Mouse (Mus musculus): ENCODE data around the gene Nt5c2.

- no peak for TF ChIP-seq CTCF (IDR thresholded peaks at IDR 0.05; ENCODE audit: low read depth, low read length)
- TF ChIP-seq POLR2A (IDR thresholded peaks at IDR 0.05; ENCODE audit: insufficient read depth, low read length) = no peak
Observed at GRCm38 (mm10) chr19:46911492-46911891, 103.5 kb downstream of the Nt5c2 start.

All from ES-Bruce4 (cell line).